In the genomic region with DNA sequence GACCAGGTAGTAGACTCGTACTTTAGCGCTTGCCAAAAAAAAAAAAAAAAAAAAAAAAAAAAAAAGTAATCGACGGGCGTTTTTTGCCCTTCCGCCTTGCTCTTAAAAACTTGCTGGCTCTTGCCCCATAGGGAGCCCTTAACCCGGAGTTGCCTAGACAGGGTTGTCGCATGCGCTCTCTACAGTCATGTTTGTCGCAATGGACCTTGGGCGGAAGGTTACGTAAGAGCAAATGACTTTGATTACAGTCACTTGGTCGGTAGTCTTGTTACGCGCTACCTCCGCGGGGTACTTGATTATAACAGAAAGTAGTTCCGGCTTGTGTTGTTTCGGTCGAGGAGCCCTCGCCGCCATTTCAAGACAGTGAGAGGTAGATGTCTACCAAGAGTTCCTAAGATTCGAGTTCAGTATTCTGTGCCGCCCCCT, we compare ENCODE assay signal across 8 mouse cellular contexts. TPM values are rescaled to one million over a fixed set of nuclear protein-coding genes. Genes with fewer than 3 reads are reported as not detected.
DNase-seq lines count a peak whose midpoint lies in the region; ATAC-seq and TF ChIP-seq lines count a peak whose summit lies in the region.

TSS of gene Ogt (plus strand) at position 320 of the 426 bp plus-strand sequence.

- peaks cover 4 to 9% of the 10 kb centered on the region in 2 experiments for H3K36me3 ChIP-seq in CH12.LX (replicated peaks in 1 of 2; ENCODE audit: control insufficient read depth in 1 of 2, insufficient read depth in 1 of 2, low read length in 1 of 2)
- H3K36me3 ChIP-seq in forebrain, embryonic 11.5 days (ENCODE audit: control insufficient read depth, insufficient read depth, low read length) = no peaks in the 10 kb centered on the region; the same call in 1 of the 2 replicates
- H3K36me3 ChIP-seq in heart, embryonic 16.5 days (ENCODE audit: control insufficient read depth, insufficient read depth) = no peaks in the 10 kb centered on the region
- peaks cover 12% of the 10 kb centered on the region for H3K36me3 ChIP-seq in liver, embryonic 15.5 days (replicated peaks)
- H3K36me3 ChIP-seq in neural tube, embryonic 12.5 days = no peaks in the 10 kb centered on the region

- no peaks in the 10 kb centered on the region for H3K27me3 ChIP-seq in CH12.LX (replicated peaks)
- no peaks in the 10 kb centered on the region; the same call in 1 of the 2 replicates for H3K27me3 ChIP-seq in forebrain, embryonic 11.5 days (ENCODE audit: control insufficient read depth, insufficient read depth, low read length)
- peaks cover 9% of the 10 kb centered on the region; the same call in 1 of the 2 replicates for H3K27me3 ChIP-seq in heart, embryonic 16.5 days (ENCODE audit: control insufficient read depth, insufficient read depth, low read length)
- no peaks in the 10 kb centered on the region for H3K27me3 ChIP-seq in liver, embryonic 15.5 days
- no peaks in the 10 kb centered on the region for H3K27me3 ChIP-seq in neural tube, embryonic 12.5 days (replicated peaks)

- TF ChIP-seq RAD21 in CH12.LX (IDR thresholded peaks at IDR 0.05; ENCODE audit: low read depth, low read length) = no peak

- DNase-seq in CH12.LX (ENCODE audit: extremely low read depth) = peak; percentile 95
- DNase-seq in c-Kit-positive CD71-positive TER-119-negative erythroid progenitor cells, embryonic 14.5 days (ENCODE audit: low read depth) = peak; percentile 80
- peak; percentile 88 for DNase-seq in forebrain, embryonic 11.5 days (ENCODE audit: low spot score)
- DNase-seq in kidney, postnatal 36 days = peak; percentile 90 to 95
- DNase-seq in telencephalon, adult 2 months (ENCODE audit: low read depth, low spot score) = peak; percentile 95

- peak; percentile 80 for TF ChIP-seq POLR2A in CH12.LX (IDR thresholded peaks at IDR 0.05; ENCODE audit: low read depth, low read length)

- H3K4me2 ChIP-seq in CH12.LX (ENCODE audit: insufficient read depth, low read depth, poor library complexity, severe bottlenecking) = peak within 1 kb of the TSS; percentile 71; the same call in 1 of the 2 replicates
- H3K4me2 ChIP-seq in forebrain, embryonic 11.5 days (ENCODE audit: low read depth, low read length, severe bottlenecking) = peak within 1 kb of the TSS; percentile 50
- peak within 1 kb of the TSS; percentile 73 for H3K4me2 ChIP-seq in heart, embryonic 16.5 days (ENCODE audit: low read depth, low read length)
- peak within 1 kb of the TSS; percentile 64 for H3K4me2 ChIP-seq in liver, embryonic 15.5 days
- H3K4me2 ChIP-seq in neural tube, embryonic 12.5 days (replicated peaks) = peak within 1 kb of the TSS; percentile 62

- no peak for TF ChIP-seq CTCF in CH12.LX (conservative IDR thresholded peaks at IDR 0.05 in 1 of 2, IDR thresholded peaks at IDR 0.05 in 1 of 2; ENCODE audit: low read depth in 2 of 2, low read length in 2 of 2)

- in situ Hi-C loops in CH12.LX (cut with MboI; ENCODE audit: low pct_ligation_motif_present, low pct_unique_long_range_greater_than_20kb, low sequenced_read_pairs) = no loop called here

- peak within 1 kb of the TSS; percentile 44 for H3K27ac ChIP-seq in CH12.LX (ENCODE audit: insufficient read depth, low read depth)
- H3K27ac ChIP-seq in forebrain, embryonic 11.5 days (ENCODE audit: low read depth, low read length) = peak within 1 kb of the TSS; percentile 66
- peak within 1 kb of the TSS; percentile 88 for H3K27ac ChIP-seq in heart, embryonic 16.5 days (ENCODE audit: low read length)
- H3K27ac ChIP-seq in liver, embryonic 15.5 days (replicated peaks) = peak within 1 kb of the TSS; percentile 86
- H3K27ac ChIP-seq in neural tube, embryonic 12.5 days = peak within 1 kb of the TSS; percentile 46

- H3K4me3 ChIP-seq in CH12.LX (replicated peaks in 1 of 3; ENCODE audit: low read depth in 2 of 3, low read length in 2 of 3, poor library complexity in 1 of 3) = peak within 1 kb of the TSS; percentile 73 to 95 (median 91)
- peak within 1 kb of the TSS; percentile 64 for H3K4me3 ChIP-seq in forebrain, embryonic 11.5 days (ENCODE audit: low read depth, low read length)
- peak within 1 kb of the TSS; percentile 58 for H3K4me3 ChIP-seq in heart, embryonic 16.5 days (ENCODE audit: low read length)
- peak within 1 kb of the TSS; percentile 77 for H3K4me3 ChIP-seq in liver, embryonic 15.5 days (replicated peaks)
- H3K4me3 ChIP-seq in neural tube, embryonic 12.5 days = peak within 1 kb of the TSS; percentile 65

- no peak for TF ChIP-seq EP300 in CH12.LX (IDR thresholded peaks at IDR 0.05; ENCODE audit: low read length)

- peaks cover 0 to 7% of the 10 kb centered on the region in 2 experiments; a peak in 1 of 4 replicates for H3K4me1 ChIP-seq in CH12.LX (ENCODE audit: control insufficient read depth in 1 of 2, insufficient read depth in 2 of 2)
- H3K4me1 ChIP-seq in forebrain, embryonic 11.5 days (replicated peaks; ENCODE audit: control insufficient read depth, insufficient read depth, low read length) = no peaks in the 10 kb centered on the region
- H3K4me1 ChIP-seq in heart, embryonic 16.5 days (ENCODE audit: control insufficient read depth, insufficient read depth, low read length) = no peaks in the 10 kb centered on the region; the same call in 1 of the 2 replicates
- H3K4me1 ChIP-seq in liver, embryonic 15.5 days (replicated peaks) = peaks cover 6% of the 10 kb centered on the region; the same call in 1 of the 2 replicates
- peaks cover 5% of the 10 kb centered on the region for H3K4me1 ChIP-seq in neural tube, embryonic 12.5 days

- WGBS in forebrain, embryonic 11.5 days = 18% methylated on average over 24 of the region's 24 CpGs
- 11% methylated on average over 23 of the region's 24 CpGs for WGBS in heart, embryonic 16.5 days
- WGBS in liver, embryonic 15.5 days (ENCODE audit: insufficient replicate concordance) = 12% methylated on average over 24 of the region's 24 CpGs
- WGBS in neural tube, embryonic 12.5 days = 10% methylated on average over 24 of the region's 24 CpGs

- H3K9ac ChIP-seq in CH12.LX (ENCODE audit: insufficient read depth, low read depth) = peak within 1 kb of the TSS; percentile 97
- H3K9ac ChIP-seq in forebrain, embryonic 11.5 days (ENCODE audit: low read length) = peak within 1 kb of the TSS; percentile 87
- H3K9ac ChIP-seq in heart, embryonic 16.5 days (ENCODE audit: low read length) = peak within 1 kb of the TSS; percentile 89
- peak within 1 kb of the TSS; percentile 79 for H3K9ac ChIP-seq in liver, embryonic 15.5 days
- H3K9ac ChIP-seq in neural tube, embryonic 12.5 days = peak within 1 kb of the TSS; percentile 79

- dilution Hi-C loops in CH12.LX (cut with MboI; ENCODE audit: extremely low pct_ligation_motif_present, extremely low pct_unique_long_range_greater_than_20kb, low sequenced_read_pairs) = no loop called here

- no peaks in the 10 kb centered on the region for H3K9me3 ChIP-seq in CH12.LX (replicated peaks; ENCODE audit: low read length)
- no peaks in the 10 kb centered on the region for H3K9me3 ChIP-seq in forebrain, embryonic 11.5 days (ENCODE audit: control insufficient read depth, low read length)
- no peaks in the 10 kb centered on the region for H3K9me3 ChIP-seq in heart, embryonic 16.5 days (replicated peaks; ENCODE audit: control insufficient read depth, low read length)
- H3K9me3 ChIP-seq in liver, embryonic 15.5 days (replicated peaks) = no peaks in the 10 kb centered on the region
- no peaks in the 10 kb centered on the region for H3K9me3 ChIP-seq in neural tube, embryonic 12.5 days

- peaks cover 34% of the 10 kb centered on the region for H3K79me2 ChIP-seq in CH12.LX (replicated peaks; ENCODE audit: control insufficient read depth, extremely low read depth, insufficient read depth, poor library complexity, severe bottlenecking)

- peak; percentile 93 for ATAC-seq in forebrain, embryonic 11.5 days (replicated peaks; ENCODE audit: low FRiP score)
- peak; percentile 93 for ATAC-seq in heart, embryonic 16.5 days (replicated peaks; ENCODE audit: extremely low read depth, insufficient read depth, low FRiP score)
- ATAC-seq in liver, embryonic 15.5 days (ENCODE audit: insufficient read depth) = peak; percentile 90
- peak; percentile 93 for ATAC-seq in neural tube, embryonic 12.5 days (ENCODE audit: low FRiP score, low read depth)

TF ChIP-seq in CH12.LX, 34 proteins besides CTCF, POLR2A, EP300 and RAD21 (continues in another document):
- TF ChIP-seq GABPA (IDR thresholded peaks at IDR 0.05; ENCODE audit: insufficient replicate concordance, low read depth, low read length) (no peak), MYC (IDR thresholded peaks at IDR 0.05; ENCODE audit: low read depth, low read length) (peak; percentile 85), POLR2AphosphoS2 (IDR thresholded peaks at IDR 0.05; ENCODE audit: low read depth, low read length) (no peak; the same call in 1 of the 2 replicates), PAX5 (IDR thresholded peaks at IDR 0.05; ENCODE audit: low read length) (no peak), E2F4 (IDR thresholded peaks at IDR 0.05; ENCODE audit: insufficient replicate concordance, low read depth, low read length) (no peak), ELF1 (IDR thresholded peaks at IDR 0.05; ENCODE audit: low read depth, low read length) (peak; percentile 51; the same call in 1 of the 2 replicates), RCOR1 (conservative IDR thresholded peaks at IDR 0.05; ENCODE audit: low read depth, low read length) (no peak), ZC3H11A (IDR thresholded peaks at IDR 0.05; ENCODE audit: low read depth, low read length) (no peak), ZKSCAN1 (IDR thresholded peaks at IDR 0.05; ENCODE audit: borderline replicate concordance, low read depth, low read length) (no peak; the same call in 1 of the 2 replicates), TCF12 (IDR thresholded peaks at IDR 0.05; ENCODE audit: low read depth, low read length) (peak; percentile 85), NRF1 (IDR thresholded peaks at IDR 0.05; ENCODE audit: low read depth, low read length) (peak; percentile 73), IRF4 (IDR thresholded peaks at IDR 0.05; ENCODE audit: low read depth, low read length) (peak; percentile 66; the same call in 1 of the 2 replicates), JUN (IDR thresholded peaks at IDR 0.05; ENCODE audit: insufficient read depth, low read depth, low read length) (no peak), MAFK (IDR thresholded peaks at IDR 0.05; ENCODE audit: insufficient replicate concordance, low read length) (no peak), JUND (conservative IDR thresholded peaks at IDR 0.05; ENCODE audit: low read depth, low read length) (no peak), MAX (IDR thresholded peaks at IDR 0.05; ENCODE audit: low read length) (no peak), SIN3A (IDR thresholded peaks at IDR 0.05; ENCODE audit: low read length) (peak; percentile 44; the same call in 1 of the 2 replicates)

RNA-seq across cellular contexts. Expression of gene Ogt, which starts in this region (rescaled TPM):
- total RNA-seq in CH12.LX (2012; rRNA removed) = 49.9 and 55.4 TPM in 2 replicates
- 62.8 and 70.1 TPM in 2 replicates for total RNA-seq in CH12.LX (2014; rRNA removed)
- 56.6 and 62.3 TPM in 2 replicates for polyA plus RNA-seq in CH12.LX (2012; ENCODE audit: insufficient read length, low read depth)
- polyA plus RNA-seq in forebrain, embryonic 11.5 days (2014; fragmentation: Nextera tagmentation; extraction: Ambion mirVana) = 215 and 230 TPM in 2 replicates
- polyA plus RNA-seq in heart, embryonic 16.5 days (2015; fragmentation: Nextera tagmentation; extraction: Ambion mirVana) = 107 and 110 TPM in 2 replicates
- polyA plus RNA-seq in liver, embryonic 15.5 days (2015; fragmentation: Nextera tagmentation; extraction: Ambion mirVana) = 48.3 and 49.4 TPM in 2 replicates
- polyA plus RNA-seq in neural tube, embryonic 12.5 days (2016; fragmentation: Nextera tagmentation; extraction: Ambion mirVana) = 188 and 190 TPM in 2 replicates

Comparison
In these comparisons a context has a peak if more than half of its experiments do, and no peak if none do; other contexts are left out.
1. Peak in every context shown above with its lines: DNase-seq, ATAC-seq, H3K4me3 ChIP-seq and H3K27ac ChIP-seq.